Mouse (Mus musculus): ENCODE results near the gene Sbf2. TPM values are rescaled to one million over a fixed set of nuclear protein-coding genes. Genes with fewer than 3 reads are reported as not detected.

The Sbf2 gene
- total and polyA plus RNA-seq, 2 experiments = 7.2 to 19.6 TPM

GRCm38 (mm10) chr7:110516241-110517220 lies 98.2 kb downstream of the Sbf2 start:
- H3K27ac ChIP-seq (replicated peaks; ENCODE audit: insufficient read depth, low read depth, low read length) = no peak overlapping the region
- no peaks in the 10 kb centered on the region for H3K36me3 ChIP-seq (ENCODE audit: control insufficient read depth, insufficient read depth, low read length)
- no peaks in the 10 kb centered on the region for H3K4me1 ChIP-seq (ENCODE audit: control insufficient read depth, insufficient read depth, low read length)
- WGBS = 81% methylated on average over 2 of the region's 2 CpGs
- H3K79me2 ChIP-seq (ENCODE audit: control insufficient read depth, insufficient read depth, low read length) = no peaks in the 10 kb centered on the region; the same call in 1 of the 2 replicates
- peak; percentile 18 for DNase-seq (ENCODE audit: extremely low read depth, low read depth, low spot score)
- H3K9ac ChIP-seq (ENCODE audit: low read depth, low read length) = no peak overlapping the region
- H3K27me3 ChIP-seq (ENCODE audit: control insufficient read depth, insufficient read depth, low read length) = no peaks in the 10 kb centered on the region
- TF ChIP-seq POLR2A (IDR thresholded peaks at IDR 0.05; ENCODE audit: extremely low read depth, insufficient read depth, low read length) (no peak), CTCF (IDR thresholded peaks at IDR 0.05; ENCODE audit: low read depth, low read length) (no peak)
- H3K4me3 ChIP-seq (ENCODE audit: insufficient read depth, low read depth, low read length) = no peak overlapping the region

GRCm38 (mm10) chr7:110514131-110514530 lies 100.6 kb downstream of the Sbf2 start:
- TF ChIP-seq POLR2A (IDR thresholded peaks at IDR 0.05; ENCODE audit: extremely low read depth, insufficient read depth, low read length) (no peak), CTCF (IDR thresholded peaks at IDR 0.05; ENCODE audit: low read depth, low read length) (no peak)
- no peak overlapping the region for H3K9ac ChIP-seq (ENCODE audit: low read depth, low read length)
- H3K4me3 ChIP-seq (ENCODE audit: insufficient read depth, low read depth, low read length) = no peak overlapping the region
- H3K27ac ChIP-seq (replicated peaks; ENCODE audit: insufficient read depth, low read depth, low read length) = no peak overlapping the region
- DNase-seq (ENCODE audit: extremely low read depth, low read depth, low spot score) = no peak
- H3K4me1 ChIP-seq (ENCODE audit: control insufficient read depth, insufficient read depth, low read length) = no peaks in the 10 kb centered on the region
- no peaks in the 10 kb centered on the region for H3K27me3 ChIP-seq (ENCODE audit: control insufficient read depth, insufficient read depth, low read length)
- H3K36me3 ChIP-seq (ENCODE audit: control insufficient read depth, insufficient read depth, low read length) = no peaks in the 10 kb centered on the region
- H3K79me2 ChIP-seq (ENCODE audit: control insufficient read depth, insufficient read depth, low read length) = no peaks in the 10 kb centered on the region; the same call in 1 of the 2 replicates

GRCm38 (mm10) chr7:110498653-110499052 lies 116.1 kb downstream of the Sbf2 start:
- no peak overlapping the region for H3K9ac ChIP-seq (ENCODE audit: low read depth, low read length)
- no peaks in the 10 kb centered on the region; the same call in 1 of the 2 replicates for H3K79me2 ChIP-seq (ENCODE audit: control insufficient read depth, insufficient read depth, low read length)
- no peaks in the 10 kb centered on the region for H3K4me1 ChIP-seq (ENCODE audit: control insufficient read depth, insufficient read depth, low read length)
- 91% methylated on average over 1 of the region's 1 CpGs for WGBS
- H3K27ac ChIP-seq (replicated peaks; ENCODE audit: insufficient read depth, low read depth, low read length) = no peak overlapping the region
- no peaks in the 10 kb centered on the region for H3K36me3 ChIP-seq (ENCODE audit: control insufficient read depth, insufficient read depth, low read length)
- H3K4me3 ChIP-seq (ENCODE audit: insufficient read depth, low read depth, low read length) = no peak overlapping the region
- no peaks in the 10 kb centered on the region for H3K27me3 ChIP-seq (ENCODE audit: control insufficient read depth, insufficient read depth, low read length)
- TF ChIP-seq POLR2A (IDR thresholded peaks at IDR 0.05; ENCODE audit: extremely low read depth, insufficient read depth, low read length) (no peak), CTCF (IDR thresholded peaks at IDR 0.05; ENCODE audit: low read depth, low read length) (no peak)
- DNase-seq (ENCODE audit: extremely low read depth, low read depth, low spot score) = no peak

- Histone ChIP-seq H3K79me2 (ENCODE audit: control insufficient read depth, insufficient read depth, low read length) (no peaks in the 10 kb centered on the region; the same call in 1 of the 2 replicates), H3K4me1 (ENCODE audit: control insufficient read depth, insufficient read depth, low read length) (no peaks in the 10 kb centered on the region), H3K36me3 (ENCODE audit: control insufficient read depth, insufficient read depth, low read length) (no peaks in the 10 kb centered on the region; the same call in 1 of the 2 replicates), H3K27me3 (ENCODE audit: control insufficient read depth, insufficient read depth, low read length) (no peaks in the 10 kb centered on the region), H3K4me3 (ENCODE audit: insufficient read depth, low read depth, low read length) (no peak overlapping the region), H3K27ac (replicated peaks; ENCODE audit: insufficient read depth, low read depth, low read length) (no peak overlapping the region), H3K9ac (ENCODE audit: low read depth, low read length) (no peak overlapping the region)
- 69% methylated on average over 5 of the region's 5 CpGs for WGBS
- no peak for DNase-seq (ENCODE audit: extremely low read depth, low read depth, low spot score)
- no peak for TF ChIP-seq POLR2A (IDR thresholded peaks at IDR 0.05; ENCODE audit: extremely low read depth, insufficient read depth, low read length)
- TF ChIP-seq CTCF (IDR thresholded peaks at IDR 0.05; ENCODE audit: low read depth, low read length) = no peak
These were observed 123.7 kb downstream of the Sbf2 start for GRCm38 (mm10) chr7:110491038-110491437.

- no peak for TF ChIP-seq CTCF (IDR thresholded peaks at IDR 0.05; ENCODE audit: low read depth, low read length)
- Histone ChIP-seq H3K36me3 (ENCODE audit: control insufficient read depth, insufficient read depth, low read length) (no peaks in the 10 kb centered on the region; the same call in 1 of the 2 replicates), H3K79me2 (ENCODE audit: control insufficient read depth, insufficient read depth, low read length) (no peaks in the 10 kb centered on the region), H3K27me3 (ENCODE audit: control insufficient read depth, insufficient read depth, low read length) (no peaks in the 10 kb centered on the region), H3K4me1 (ENCODE audit: control insufficient read depth, insufficient read depth, low read length) (no peaks in the 10 kb centered on the region; the same call in 1 of the 2 replicates), H3K9ac (ENCODE audit: low read depth, low read length) (no peak overlapping the region), H3K4me3 (ENCODE audit: insufficient read depth, low read depth, low read length) (no peak overlapping the region), H3K27ac (replicated peaks; ENCODE audit: insufficient read depth, low read depth, low read length) (no peak overlapping the region)
- no peak for DNase-seq (ENCODE audit: extremely low read depth, low read depth, low spot score)
- WGBS = 94% methylated on average over 5 of the region's 5 CpGs
These were observed 129.7 kb downstream of the Sbf2 start for GRCm38 (mm10) chr7:110485051-110485450.

- no peak for TF ChIP-seq POLR2A (IDR thresholded peaks at IDR 0.05; ENCODE audit: extremely low read depth, insufficient read depth, low read length)
- no peak for TF ChIP-seq CTCF (IDR thresholded peaks at IDR 0.05; ENCODE audit: low read depth, low read length)
- DNase-seq (ENCODE audit: extremely low read depth, low read depth, low spot score) = peak; percentile 26
- Histone ChIP-seq H3K9ac (ENCODE audit: low read depth, low read length) (no peak overlapping the region), H3K36me3 (ENCODE audit: control insufficient read depth, insufficient read depth, low read length) (no peaks in the 10 kb centered on the region), H3K27me3 (ENCODE audit: control insufficient read depth, insufficient read depth, low read length) (no peaks in the 10 kb centered on the region), H3K79me2 (ENCODE audit: control insufficient read depth, insufficient read depth, low read length) (no peaks in the 10 kb centered on the region), H3K4me1 (ENCODE audit: control insufficient read depth, insufficient read depth, low read length) (no peaks in the 10 kb centered on the region; the same call in 1 of the 2 replicates), H3K4me3 (ENCODE audit: insufficient read depth, low read depth, low read length) (no peak overlapping the region), H3K27ac (replicated peaks; ENCODE audit: insufficient read depth, low read depth, low read length) (no peak overlapping the region)
- WGBS = 72% methylated on average over 6 of the region's 6 CpGs
These were observed 143.7 kb downstream of the Sbf2 start for GRCm38 (mm10) chr7:110470987-110471386.

Data from liver, adult 2 months (tissue).